Mouse (Mus musculus) frontal cortex, adult (tissue): ENCODE measurements at regions not wholly inside any gene's neighbourhood (a gene's known extent, or its start where the extent isn't known, plus 50 kb on each side); places are given as distances from the start of the nearest gene placed in this dataset.

ENCODE experiments used
- ATAC-seq: cut with Nextera tagmentation; 2 replicates; pipeline ENCODE4 v1.9.2; 2017; ENCODE audit warnings: mild to moderate bottlenecking, moderate library complexity, mixed read lengths; ENCODE audit not compliant: low TSS enrichment

DNA sequence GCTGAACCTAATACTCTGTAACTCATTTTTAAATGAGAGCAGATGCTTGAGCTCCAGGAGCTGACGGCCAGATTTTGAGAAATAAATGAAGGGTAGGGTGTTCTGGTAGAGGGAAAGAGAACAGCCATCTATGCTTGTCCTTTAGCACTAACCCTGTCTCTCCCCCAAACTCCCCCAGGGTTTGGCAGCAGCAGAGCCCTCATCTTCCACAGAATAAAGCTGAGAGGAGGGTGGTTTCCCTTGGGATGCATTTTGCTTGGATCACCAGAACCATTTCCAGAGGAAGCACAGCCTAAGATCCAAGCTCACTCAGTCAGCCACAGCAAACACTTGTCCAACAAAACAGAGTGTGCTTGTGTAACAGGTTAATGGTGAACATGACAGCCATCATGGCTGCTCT is 464.8 kb upstream of the Marcks start:
- ATAC-seq: no peak

DNA sequence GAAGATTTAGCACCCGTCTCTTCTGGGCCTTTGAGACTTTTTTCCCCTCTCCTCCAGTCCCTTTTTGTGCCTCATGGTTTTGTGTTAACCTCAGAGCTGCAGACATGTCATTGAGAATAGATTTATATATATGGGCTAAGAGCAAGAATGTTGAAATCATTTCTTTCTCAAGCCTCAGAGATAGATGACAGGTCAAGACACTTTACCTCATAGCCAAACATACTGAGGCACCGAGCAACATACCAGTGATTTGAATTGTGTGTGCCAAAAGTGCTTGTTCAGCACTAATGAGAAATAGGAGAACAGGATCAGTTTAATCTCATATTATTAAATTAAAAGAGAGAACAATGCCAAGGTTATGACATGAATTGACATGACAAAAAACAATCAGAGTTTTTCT is 464.2 kb upstream of the Marcks start:
- no peak for ATAC-seq

DNA sequence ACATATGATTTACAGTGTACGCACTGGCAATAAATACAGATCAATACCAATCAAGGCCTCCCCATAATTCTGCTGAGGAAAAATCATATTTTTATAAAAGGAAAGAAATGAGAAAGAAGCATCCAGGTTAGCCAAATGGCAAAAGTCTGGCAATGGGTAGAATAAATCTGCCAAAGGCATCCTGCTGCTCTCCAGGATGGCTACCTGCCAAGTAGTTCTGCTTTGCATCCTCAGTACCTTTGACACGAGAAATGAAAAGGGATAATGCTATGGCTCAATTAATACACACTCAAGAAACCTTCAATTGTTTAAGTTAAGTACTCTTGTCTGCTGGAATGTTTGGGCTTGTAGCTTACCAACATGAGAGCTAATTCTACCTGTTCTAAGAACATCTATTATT is 451.2 kb upstream of the Marcks start:
- no peak for ATAC-seq

DNA sequence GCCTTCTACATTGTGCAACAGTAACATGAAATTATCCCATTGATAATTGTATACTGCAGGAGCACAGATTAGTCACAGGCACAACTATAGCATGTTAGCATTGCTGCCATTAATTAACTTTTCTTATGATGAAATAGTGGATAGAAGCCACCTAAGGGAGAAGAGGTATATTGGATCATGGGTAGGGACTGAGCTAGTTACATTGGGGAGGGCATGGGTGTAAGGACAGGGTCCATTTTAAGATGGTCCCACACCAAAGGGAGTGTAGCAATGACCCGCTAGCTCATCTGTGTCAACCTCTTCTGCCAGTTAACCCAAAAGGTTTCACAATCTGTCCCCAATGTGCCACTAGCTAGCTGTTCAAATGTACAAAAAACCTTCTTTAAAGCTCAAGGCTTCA is 450.3 kb upstream of the Marcks start:
- no peak for ATAC-seq

DNA sequence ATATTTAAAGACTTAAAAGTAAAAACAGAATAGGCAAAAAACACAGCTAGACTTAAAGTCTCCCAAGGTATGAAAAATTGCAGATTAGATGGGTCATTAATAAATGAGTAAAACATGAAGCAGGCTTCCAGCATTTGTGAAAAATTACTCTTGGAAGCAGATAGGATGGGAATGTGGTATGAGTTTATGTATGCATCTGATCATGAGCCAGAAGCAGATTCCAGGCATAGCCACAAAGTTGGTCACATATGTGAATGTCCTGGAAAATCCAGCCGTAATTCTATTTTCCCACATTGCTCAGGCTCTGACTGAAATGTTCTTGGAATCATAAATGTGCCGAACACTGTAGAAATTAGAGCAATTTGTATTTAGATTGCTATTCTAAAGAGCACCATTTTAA is 432.5 kb upstream of the Marcks start:
- ATAC-seq: no peak

DNA sequence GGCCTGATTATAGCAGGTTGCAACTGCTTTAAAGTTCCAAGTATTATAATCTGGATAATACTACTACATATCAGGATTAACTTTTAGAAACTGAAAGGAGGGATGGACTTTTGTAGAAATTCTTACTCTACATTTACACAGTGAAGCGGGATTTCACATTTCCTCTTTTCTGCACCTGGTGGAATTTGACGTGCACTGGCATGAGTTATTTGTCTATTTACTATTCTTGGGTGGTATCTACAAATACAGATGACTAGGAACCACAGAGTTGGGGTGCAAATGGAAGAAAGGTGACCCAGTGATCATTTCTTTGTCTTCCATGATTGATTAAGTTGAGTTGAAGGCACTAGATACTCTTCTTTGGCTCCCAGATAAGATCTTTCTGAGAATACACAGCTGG is 423.0 kb upstream of the Marcks start:
- no peak for ATAC-seq

DNA sequence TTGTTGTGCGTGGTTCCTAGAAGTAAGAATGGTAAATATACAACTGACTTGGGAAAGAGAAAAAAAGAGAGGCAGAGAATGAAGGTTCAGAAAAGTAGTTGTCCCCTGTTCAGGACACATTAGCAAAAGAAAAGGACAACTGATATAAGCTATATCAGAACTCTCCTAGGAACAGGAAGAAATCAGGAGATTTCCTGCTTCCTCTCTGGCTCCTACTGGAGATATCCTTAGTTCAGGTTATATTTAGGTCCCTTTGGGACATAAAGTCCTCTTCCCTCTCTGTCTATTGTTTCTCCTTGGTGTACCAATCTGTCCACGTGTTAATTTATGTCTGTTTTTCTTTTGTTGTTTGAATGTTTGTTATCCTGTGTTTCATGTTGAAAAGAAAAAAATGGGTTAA is 410.7 kb upstream of the Marcks start:
- ATAC-seq: no peak

DNA sequence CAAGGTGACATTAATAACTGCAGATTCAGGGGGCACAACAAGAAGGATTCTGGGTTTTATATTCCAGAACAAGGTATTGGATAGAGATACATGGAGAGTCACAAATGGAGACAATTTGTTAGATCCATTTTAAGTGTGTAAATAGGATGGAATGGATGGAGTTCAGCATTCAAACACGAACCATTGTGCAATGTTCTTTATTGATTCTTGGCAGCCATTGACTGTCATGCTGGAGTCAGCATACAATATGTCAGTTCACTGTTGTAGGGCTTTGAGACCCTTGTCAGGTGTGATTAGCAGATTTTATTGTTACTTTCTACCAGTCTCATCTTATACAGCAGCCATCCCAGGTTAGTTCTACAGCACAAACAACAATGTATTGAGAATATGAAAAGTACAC is 402.0 kb upstream of the Marcks start:
- no peak for ATAC-seq

DNA sequence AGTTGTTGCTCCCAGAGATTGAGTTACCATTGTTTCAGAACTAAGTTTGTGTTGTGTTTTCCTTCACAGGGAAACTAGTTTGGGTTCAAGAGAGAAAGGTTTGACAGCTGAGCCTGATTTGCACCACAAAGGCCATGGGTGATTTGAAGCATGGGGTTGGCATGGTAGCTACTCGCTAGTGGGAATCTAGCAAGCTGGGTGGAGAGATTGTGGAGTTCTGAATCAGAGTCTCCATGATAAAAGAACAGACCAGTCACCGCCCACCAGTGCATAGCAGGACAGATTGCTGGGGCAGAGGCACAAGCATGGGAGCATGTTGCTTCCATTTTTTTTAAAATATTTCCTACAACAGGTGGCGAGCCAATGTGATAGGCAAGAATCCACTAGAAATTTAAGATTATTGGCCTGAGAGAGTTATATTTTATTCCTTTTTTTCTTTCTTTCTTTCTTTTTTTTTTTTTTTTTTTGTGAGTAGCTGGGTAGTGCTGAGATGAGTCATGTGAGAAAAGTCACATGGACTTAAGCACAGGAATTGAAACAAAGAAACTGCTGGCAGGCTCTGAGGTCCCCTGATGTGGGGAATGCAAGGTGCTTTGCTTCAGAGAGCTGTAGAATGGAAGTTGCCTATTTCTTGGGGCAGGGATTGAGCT is 367.4 kb upstream of the Marcks start:
- ATAC-seq: no peak

DNA sequence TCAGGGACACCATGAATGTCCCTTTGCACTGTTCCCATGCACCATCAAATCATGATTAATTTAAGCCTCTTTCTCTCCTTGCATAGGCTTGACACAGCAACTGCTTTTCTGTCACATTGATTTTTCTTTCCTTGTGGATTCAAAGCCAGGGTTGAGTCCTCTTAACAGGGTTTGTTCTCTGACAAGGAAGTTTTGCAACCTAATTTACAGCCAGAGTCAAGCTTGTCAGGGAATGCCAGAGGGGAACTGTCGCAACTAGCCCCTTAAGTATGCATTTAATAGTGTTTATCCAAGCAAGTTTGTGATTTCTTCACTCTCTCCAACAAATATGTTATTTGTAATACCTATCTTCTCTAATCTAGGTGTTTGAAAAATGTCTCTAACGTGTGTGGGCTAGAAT is 365.7 kb upstream of the Marcks start:
- no peak for ATAC-seq

DNA sequence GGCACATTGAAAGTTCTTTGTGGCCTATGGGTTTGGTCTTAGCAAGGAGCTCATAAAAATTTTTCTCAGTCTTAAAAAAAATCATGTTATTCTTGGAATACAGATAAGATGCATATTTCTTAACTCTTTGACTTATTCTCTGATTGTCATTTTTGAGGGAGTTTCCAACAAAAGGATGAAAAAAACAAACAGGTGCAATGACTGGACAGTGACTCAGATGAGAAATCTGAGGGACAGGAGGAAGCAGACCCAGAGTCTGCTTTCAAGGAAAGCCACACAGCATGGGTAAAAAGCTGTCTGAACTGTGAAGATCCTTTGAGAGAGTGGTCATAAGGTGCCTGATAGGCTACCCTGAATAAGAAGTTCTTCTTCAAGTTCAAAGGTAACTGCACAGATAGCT is 363.8 kb upstream of the Marcks start:
- ATAC-seq: no peak

DNA sequence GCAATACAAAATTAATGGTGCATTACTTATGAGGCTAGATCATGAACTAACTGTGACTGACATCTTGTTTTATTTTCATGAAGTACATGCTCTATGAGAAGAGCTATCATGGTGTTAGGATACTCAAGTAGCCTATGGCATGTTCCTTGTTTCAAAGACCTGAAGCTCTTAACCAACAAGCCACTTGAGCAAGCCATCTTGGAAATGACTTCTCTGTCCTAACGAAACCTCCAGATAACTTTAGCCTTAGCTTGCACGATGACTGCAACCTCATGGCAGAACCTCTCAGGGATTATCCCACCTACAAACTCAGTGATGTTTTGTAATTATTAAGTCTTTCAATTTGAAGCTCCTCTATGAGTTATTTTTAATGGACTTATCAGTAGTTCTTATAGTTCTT is 362.3 kb upstream of the Marcks start:
- ATAC-seq: no peak

DNA sequence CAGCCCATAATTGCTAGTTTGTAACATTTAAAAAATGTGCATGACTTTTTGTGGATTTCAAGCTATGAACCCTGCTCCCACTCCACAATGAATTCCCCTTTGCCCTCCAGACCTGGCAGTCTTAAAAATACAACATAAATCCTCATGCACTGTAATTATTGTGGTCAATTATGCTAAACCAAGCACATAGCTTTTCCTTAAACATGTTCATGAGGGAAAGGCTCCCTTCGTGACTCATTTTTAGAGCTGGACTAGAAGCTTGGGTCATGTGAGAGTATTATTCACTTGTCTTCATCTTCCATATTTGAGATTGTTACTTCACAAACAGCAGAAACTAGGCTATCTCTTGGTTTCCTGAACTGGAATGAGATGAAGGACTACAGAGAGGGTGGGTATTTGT is 356.7 kb upstream of the Marcks start:
- ATAC-seq: no peak

DNA sequence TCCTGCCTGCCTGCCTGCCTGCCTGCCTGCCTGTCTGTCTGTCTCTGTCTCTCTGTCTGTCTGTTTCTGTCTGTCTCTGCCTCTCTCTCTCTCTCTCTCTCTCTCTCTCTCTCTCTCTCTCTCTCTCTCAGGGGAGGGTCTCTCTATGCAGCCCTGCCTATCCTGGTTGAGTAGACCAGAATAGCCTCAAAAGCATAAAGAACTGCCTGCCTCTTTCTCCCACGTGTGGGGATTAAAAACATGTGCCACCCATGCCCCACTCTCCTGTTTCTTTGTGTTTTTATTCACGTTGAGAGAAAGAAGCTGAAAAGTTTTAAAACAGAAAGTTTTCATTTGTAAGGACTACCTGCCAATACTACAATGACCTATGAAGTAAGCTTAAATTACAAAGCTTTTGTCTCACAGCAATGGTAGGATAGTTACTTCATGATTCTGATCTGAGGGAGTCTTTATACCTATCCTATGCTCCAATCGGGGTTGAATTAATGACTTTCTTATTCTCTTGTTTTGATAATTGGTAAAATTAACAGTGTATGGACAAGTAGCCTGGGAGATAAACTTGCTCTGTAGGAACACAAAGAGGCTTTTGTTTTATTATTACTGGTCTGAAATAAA is 355.9 kb upstream of the Marcks start:
- ATAC-seq: no peak

DNA sequence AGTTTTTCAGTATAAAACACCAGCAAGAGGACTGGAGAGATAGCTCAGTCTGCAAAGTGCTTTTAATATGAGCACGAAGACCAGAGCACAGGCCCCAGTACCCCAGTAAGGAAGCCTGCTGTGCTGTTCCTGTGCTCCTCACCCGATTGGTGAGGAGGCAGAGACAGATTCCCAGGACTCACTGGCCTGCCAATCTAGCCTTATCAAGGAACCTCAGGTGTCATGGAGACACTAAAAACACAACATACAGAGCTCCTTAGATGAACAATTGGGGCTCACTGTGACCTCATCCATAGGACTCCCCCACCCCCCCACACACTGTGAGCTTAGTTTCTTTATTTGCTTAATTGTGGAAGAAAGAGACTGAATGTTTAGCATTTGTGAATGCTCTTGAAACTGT is 355.4 kb upstream of the Marcks start:
- ATAC-seq: no peak

DNA sequence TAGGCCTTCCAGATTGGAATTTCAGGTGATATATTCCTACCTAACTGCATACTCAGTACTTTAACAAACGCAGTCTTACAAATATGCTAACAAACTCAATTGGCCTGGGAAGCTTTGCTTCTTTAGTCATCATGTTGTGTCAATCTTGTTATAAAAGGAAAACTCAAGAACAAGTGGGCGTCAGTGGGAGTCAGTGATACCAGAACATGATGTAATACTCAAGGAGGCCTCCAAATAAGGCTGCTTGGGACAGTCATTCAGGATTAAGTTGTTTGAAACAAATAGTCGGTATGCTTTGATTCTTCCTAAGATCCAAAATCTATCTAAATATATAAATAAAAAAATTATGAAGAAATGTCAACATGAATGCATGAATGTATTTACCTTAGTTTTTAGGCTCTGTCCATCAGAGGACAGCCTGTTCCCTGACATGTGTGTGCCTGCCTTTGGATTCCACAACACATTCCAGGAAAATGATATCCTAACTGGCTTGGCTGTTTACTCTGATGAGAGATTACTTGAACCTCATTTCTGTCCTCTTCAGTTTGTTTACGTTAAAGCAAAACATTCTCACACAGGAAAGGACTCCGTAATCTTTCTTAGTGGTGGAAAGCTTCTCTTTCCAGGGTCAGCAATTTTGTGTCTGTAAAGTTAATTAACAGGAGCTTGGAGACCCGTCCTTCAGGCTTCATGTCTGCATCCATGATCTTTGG is 345.7 kb upstream of the Marcks start:
- ATAC-seq: peak; percentile 93

DNA sequence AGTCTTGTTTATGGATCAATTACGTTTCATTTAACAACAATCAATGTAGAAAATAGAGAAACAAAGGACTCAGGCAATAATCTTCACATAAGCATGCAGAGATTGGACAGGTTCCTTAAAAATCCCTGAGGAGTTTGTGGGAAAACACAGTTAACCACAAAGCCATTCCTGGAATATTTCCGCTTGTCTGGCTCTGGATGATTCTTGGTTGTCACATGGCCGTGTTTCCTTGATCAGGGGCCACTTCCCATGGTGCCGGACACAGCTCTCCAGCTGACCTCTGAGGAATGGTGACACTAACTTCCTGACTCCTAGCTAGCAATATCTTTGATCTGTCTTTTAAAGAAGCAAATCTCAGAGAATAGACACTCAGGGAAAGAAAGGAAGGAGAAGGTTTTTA is 344.8 kb upstream of the Marcks start:
- no peak for ATAC-seq

DNA sequence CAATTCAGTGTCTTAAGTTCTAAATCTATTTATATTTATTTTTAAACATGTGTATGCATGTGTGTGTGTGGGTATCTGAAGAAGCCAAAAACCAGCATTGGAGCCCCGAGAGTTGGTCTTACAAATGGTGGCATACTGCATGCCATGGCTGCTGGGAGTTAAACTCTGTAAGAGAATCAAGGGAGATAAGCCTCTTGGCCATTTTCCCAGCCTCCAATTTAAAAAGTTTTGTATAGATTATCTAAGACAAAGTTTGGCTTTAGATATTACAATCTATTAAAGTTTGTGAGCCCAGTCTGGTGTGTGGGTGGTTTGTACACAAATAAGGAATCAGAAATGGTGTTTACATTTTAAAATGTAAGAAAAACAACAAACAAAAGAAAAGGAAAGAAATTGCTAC is 343.2 kb upstream of the Marcks start:
- ATAC-seq: no peak

DNA sequence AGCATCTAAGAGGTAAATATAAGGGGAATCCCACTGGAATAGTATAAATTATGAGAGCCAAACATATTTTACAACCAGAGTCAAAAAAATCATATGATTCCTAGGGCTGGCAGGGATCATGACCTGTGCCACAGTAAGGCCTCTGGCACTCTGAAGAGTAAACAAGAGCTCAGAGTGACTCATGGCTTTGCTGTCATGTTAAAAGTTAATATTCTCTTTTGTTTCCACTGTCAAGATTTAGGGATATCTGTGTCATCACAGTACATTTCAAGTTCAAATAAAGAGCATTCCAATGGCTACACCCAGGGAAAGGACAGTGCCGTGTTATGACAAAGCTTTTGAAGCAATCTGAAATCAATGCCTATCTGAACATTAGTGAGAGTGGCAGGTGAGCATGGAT is 341.6 kb upstream of the Marcks start:
- no peak for ATAC-seq

DNA sequence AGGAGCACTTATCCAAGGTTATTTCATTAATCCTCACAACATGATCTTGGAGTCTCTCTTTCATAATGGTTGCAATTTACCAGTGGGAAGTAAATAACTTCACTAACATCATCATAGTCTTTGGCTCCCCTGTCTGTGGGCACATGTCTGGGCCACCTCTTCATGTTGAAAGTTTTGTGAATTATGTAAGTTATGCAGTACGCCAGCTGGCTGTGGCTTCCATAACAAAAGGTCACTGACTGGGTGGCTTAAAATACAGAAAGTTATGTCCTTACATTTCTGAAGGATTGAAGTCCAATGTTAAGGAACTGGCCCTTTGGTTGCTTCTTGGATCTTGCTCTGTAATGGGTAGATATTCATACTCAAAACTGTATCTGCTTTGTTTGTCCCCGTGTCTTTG is 339.4 kb upstream of the Marcks start:
- no peak for ATAC-seq

DNA sequence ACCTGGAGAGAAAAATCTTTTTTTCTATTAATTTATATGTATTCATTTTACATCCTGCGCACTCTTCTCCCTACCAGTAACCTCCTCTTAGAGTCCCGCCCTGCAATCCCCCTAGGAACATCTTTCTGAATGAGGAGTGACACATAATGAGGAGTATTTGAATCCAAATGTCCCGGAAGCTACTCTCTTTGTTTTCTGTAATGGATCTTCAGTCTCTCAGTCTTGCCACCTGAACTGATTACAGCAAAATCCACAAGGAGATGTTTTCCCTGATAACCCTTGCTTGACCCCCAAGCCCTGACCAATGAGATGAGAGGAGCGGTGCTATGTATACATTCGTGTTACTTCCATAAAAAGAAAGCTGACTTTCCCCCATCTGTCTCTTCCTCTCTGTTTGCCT is 334.4 kb upstream of the Marcks start:
- no peak for ATAC-seq

DNA sequence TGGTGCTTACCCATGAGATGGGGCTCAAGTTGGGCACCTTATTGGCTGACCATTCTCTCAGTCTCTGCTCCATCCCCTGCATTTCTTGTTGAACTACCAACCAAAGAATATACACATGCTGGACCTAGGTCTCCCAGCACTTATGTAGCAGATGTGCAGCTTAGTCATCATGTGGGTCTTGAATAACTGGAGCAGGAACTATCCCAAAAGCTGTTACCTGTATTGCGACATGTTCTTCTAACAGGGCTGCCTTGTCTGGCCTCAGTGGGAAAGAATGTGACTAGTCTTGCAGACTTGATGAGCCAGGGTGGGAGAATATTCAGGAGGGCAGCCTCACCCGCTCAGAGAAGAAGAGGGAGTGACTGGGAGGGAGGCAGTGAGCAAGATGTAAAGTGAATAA is 318.7 kb upstream of the Marcks start:
- ATAC-seq: no peak

DNA sequence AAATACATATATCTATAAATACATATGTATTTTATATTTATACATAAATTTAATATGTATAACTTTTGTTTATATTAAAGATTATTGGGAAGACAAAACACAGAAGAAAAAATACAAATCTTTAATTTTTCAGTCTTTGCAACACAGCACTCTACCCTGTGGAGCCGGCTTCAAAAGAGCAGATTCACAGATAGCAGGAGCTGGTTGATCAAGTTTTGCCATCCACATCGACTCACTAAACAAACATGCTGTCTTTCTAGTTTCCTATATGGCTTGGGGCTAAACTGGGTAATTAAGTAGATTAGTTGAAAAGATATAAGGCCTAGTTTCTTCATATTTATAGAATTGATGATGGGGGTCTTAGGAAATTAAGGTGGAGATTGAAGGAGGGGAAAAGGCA is 311.2 kb upstream of the Marcks start:
- ATAC-seq: no peak
